Mouse (Mus musculus) thymus, adult 2 months (tissue): Measurements from ENCODE around the gene Ctf1.

Experiments
- CTCF ChIP-seq: fragments of 200-500 bp; IDR thresholded peaks from 2 replicates; pipeline ENCODE4 v1.5.1; 2012; ENCODE audit warnings: mild to moderate bottlenecking, control low read depth, low read length, moderate library complexity, borderline replicate concordance; ENCODE audit not compliant: control insufficient read depth, poor library complexity, insufficient read depth; ENCODE audit errors: extremely low read depth
- POLR2A ChIP-seq: fragments of 200-500 bp; IDR thresholded peaks from 2 replicates; pipeline ENCODE4 v1.6.1; 2012; ENCODE audit warnings: mild to moderate bottlenecking, low read length, control low read depth, moderate library complexity; ENCODE audit not compliant: control insufficient read depth, poor library complexity, insufficient read depth; ENCODE audit errors: extremely low read depth

- no peak for TF ChIP-seq CTCF
- TF ChIP-seq POLR2A = no peak
Measured at GRCm38 (mm10) chr7:127680541-127680940, 32.0 kb upstream of the Ctf1 start.
